Mouse (Mus musculus) CH12.LX (cell line): ENCODE data around the gene Tns4.

Experiments used
- CHD1 ChIP-seq: IDR thresholded peaks from 2 replicates; pipeline ENCODE4 v1.6.1; 2012; ENCODE audit warnings: low read depth, low read length, improper control_type of control experiment, inconsistent platforms
- CHD2 ChIP-seq: IDR thresholded peaks from 2 replicates; pipeline ENCODE4 v1.6.1; 2011; ENCODE audit warnings: low read length, improper control_type of control experiment
- CTCF ChIP-seq, 2 experiments: IDR thresholded peaks in 1 of 2; conservative IDR thresholded peaks in 1 of 2; 2 replicates each; pipeline ENCODE4 v1.5.1; 2011 to 2012; ENCODE audit warnings: low read depth in 2 of 2, low read length in 2 of 2, improper control_type of control experiment in 1 of 2, inconsistent platforms in 1 of 2, mild to moderate bottlenecking in 1 of 2, moderate library complexity in 1 of 2
- EP300 ChIP-seq: IDR thresholded peaks from 2 replicates; pipeline ENCODE4 v1.6.1; 2011; ENCODE audit warnings: low read length, improper control_type of control experiment
- KAT2A ChIP-seq: IDR thresholded peaks from 2 replicates; pipeline ENCODE4 v1.6.1; 2012; ENCODE audit warnings: low read length, improper control_type of control experiment, inconsistent platforms; ENCODE audit not compliant: insufficient replicate concordance
- MAX ChIP-seq: IDR thresholded peaks from 2 replicates; pipeline ENCODE4 v1.6.1; 2011; ENCODE audit warnings: low read length, improper control_type of control experiment
- MAZ ChIP-seq: IDR thresholded peaks from 2 replicates; pipeline ENCODE4 v1.6.1; 2012; ENCODE audit warnings: low read depth, mild to moderate bottlenecking, inconsistent platforms, low read length, improper control_type of control experiment, moderate library complexity
- NRF1 ChIP-seq: IDR thresholded peaks from 2 replicates; pipeline ENCODE4 v1.6.1; 2014; ENCODE audit warnings: low read depth, mild to moderate bottlenecking, inconsistent platforms, low read length, improper control_type of control experiment, moderate library complexity
- POLR2A ChIP-seq: IDR thresholded peaks from 2 replicates; pipeline ENCODE4 v1.6.1; 2011; ENCODE audit warnings: low read depth, mild to moderate bottlenecking, improper control_type of control experiment, low read length
- RCOR1 ChIP-seq: conservative IDR thresholded peaks from 2 replicates; pipeline ENCODE4 v1.6.1; 2012; ENCODE audit warnings: low read depth, mild to moderate bottlenecking, inconsistent platforms, low read length, improper control_type of control experiment
- SIN3A ChIP-seq: IDR thresholded peaks from 2 replicates; pipeline ENCODE4 v1.6.1; 2012; ENCODE audit warnings: low read length, improper control_type of control experiment, inconsistent platforms
- USF1 ChIP-seq: IDR thresholded peaks from 2 replicates; pipeline ENCODE4 v1.6.1; 2014; ENCODE audit warnings: low read depth, mild to moderate bottlenecking, inconsistent platforms, low read length, improper control_type of control experiment
- USF2 ChIP-seq: conservative IDR thresholded peaks from 2 replicates; pipeline ENCODE4 v1.6.1; 2011; ENCODE audit warnings: low read depth, low read length, improper control_type of control experiment
- ZKSCAN1 ChIP-seq: IDR thresholded peaks from 2 replicates; pipeline ENCODE4 v1.6.1; 2012; ENCODE audit warnings: low read depth, inconsistent platforms, low read length, improper control_type of control experiment, borderline replicate concordance

DNA sequence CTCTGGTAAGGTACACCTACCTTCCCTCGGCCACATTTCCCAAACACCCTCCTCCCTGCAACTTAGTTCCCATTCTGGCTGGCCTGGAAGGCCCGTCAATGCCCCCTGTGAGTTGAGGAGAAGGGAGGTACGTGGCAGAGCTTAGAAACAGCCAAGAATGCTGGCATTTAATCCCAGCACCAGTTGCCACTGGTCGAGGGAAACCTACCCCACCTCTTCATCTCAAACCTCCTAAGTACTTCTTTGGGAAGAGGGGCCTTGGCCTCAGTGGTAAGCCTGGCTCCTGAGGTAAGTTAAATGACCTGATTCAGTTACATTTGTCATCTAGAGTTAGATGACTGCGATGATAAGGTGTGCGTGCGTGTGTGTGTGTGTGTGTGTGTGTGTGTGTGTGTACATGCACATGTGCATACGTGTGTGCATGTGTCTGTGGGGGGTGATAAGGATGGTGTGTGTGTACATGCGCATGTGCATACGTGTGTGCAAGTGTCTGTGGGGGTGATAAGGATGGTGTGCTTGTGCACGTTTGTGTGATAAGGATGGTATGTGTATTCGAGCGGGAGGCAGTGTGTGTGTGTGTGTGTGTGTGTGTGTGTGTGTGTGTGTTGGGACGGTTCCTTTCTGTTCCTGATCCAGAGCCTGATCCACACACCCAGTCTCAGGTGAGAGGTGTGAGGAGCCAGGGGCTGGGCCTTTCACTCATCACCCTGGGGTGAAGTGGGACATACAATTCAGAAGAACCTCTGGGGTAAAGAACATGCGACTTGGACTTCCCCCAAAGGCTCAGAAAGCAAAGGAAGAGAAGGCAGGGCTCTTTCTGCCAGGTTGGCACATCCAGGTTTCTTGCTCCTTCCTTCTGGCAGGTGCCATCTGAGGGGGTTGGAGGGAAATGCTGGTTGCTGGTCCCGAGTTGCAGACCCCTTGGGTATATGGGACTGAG, 47.0 kb downstream of the Tns4 start:
- no peak for TF ChIP-seq CTCF (conservative IDR thresholded peaks at IDR 0.05 in 1 of 2, IDR thresholded peaks at IDR 0.05 in 1 of 2; ENCODE audit: low read depth in 2 of 2, low read length in 2 of 2)
- TF ChIP-seq NRF1, result no peak
- TF ChIP-seq EP300, result no peak
- no peak for TF ChIP-seq ZKSCAN1
- TF ChIP-seq RCOR1, result no peak
- TF ChIP-seq CHD2, result no peak
- no peak for TF ChIP-seq KAT2A
- no peak for TF ChIP-seq POLR2A
- TF ChIP-seq MAX, result no peak
- no peak for TF ChIP-seq SIN3A
- TF ChIP-seq USF2, result no peak
- no peak for TF ChIP-seq USF1
- no peak for TF ChIP-seq CHD1
- TF ChIP-seq MAZ, result no peak
